Mouse (Mus musculus) E14TG2a.4 (cell line): Measurements from ENCODE around the gene Ephb3.

Experiments used
- H3K27me3 ChIP-seq: 2 replicates; pipeline ENCODE4 v1.6.1; 2014; ENCODE audit warnings: low read length, control low read depth; ENCODE audit not compliant: insufficient read depth
- H3K36me3 ChIP-seq: 2 replicates; pipeline ENCODE4 v1.6.1; 2014; ENCODE audit warnings: low read length, control low read depth; ENCODE audit not compliant: insufficient read depth
- H3K4me1 ChIP-seq: replicated peaks from 2 replicates; pipeline ENCODE4 v1.6.1; 2014; ENCODE audit warnings: low read depth, low read length, control low read depth
- H3K4me3 ChIP-seq: replicated peaks from 2 replicates; pipeline ENCODE4 v1.5.1; 2014; ENCODE audit warnings: mild to moderate bottlenecking, low read length
- H3K9me3 ChIP-seq: 2 replicates; pipeline ENCODE4 v1.6.1; 2014; ENCODE audit warnings: low read length, control low read depth
- CTCF ChIP-seq: conservative IDR thresholded peaks from 2 replicates; pipeline ENCODE4 v1.5.1; 2014; ENCODE audit warnings: low read length
- NANOG ChIP-seq: IDR thresholded peaks from 2 replicates; pipeline ENCODE4 v1.6.1; 2014; ENCODE audit warnings: borderline replicate concordance, low read length, mixed read lengths
- POU5F1 ChIP-seq: IDR thresholded peaks from 2 replicates; pipeline ENCODE4 v1.6.1; 2014; ENCODE audit warnings: low read length, borderline replicate concordance

Gene Ephb3

GRCm38 (mm10) chr16:21198006-21198405 lies 6.5 kb upstream of the Ephb3 start:
- Histone ChIP-seq H3K4me3 (no peak overlapping the region), H3K27me3 (0 out of 2 replicates have a peak, but pooled peaks cover 4% of the 10 kb centered on the region), H3K9me3 (no peaks in the 10 kb centered on the region), H3K36me3 (no peaks in the 10 kb centered on the region), H3K4me1 (peaks cover 70% of the 10 kb centered on the region)
- TF ChIP-seq NANOG (no peak), CTCF (no peak), POU5F1 (no peak)

- Histone ChIP-seq H3K4me3 (no peak overlapping the region), H3K36me3 (no peaks in the 10 kb centered on the region)
Measured at GRCm38 (mm10) chr16:21198529-21198928, 6.0 kb upstream of the Ephb3 start.

GRCm38 (mm10) chr16:21199426-21199825 lies 5.1 kb upstream of the Ephb3 start:
- H3K9me3 ChIP-seq: no peaks in the 10 kb centered on the region
- TF ChIP-seq POU5F1 (no peak), NANOG (no peak), CTCF (no peak)
- 0 out of 2 replicates have a peak, but pooled peaks cover 4% of the 10 kb centered on the region for H3K27me3 ChIP-seq
- peaks cover 79% of the 10 kb centered on the region for H3K4me1 ChIP-seq
- no peak overlapping the region for H3K4me3 ChIP-seq
- no peaks in the 10 kb centered on the region for H3K36me3 ChIP-seq

More at GRCm38 (mm10) chr16:21198529-21198928, 6.0 kb upstream of the Ephb3 start:
- peaks cover 75% of the 10 kb centered on the region for H3K4me1 ChIP-seq
- 0 out of 2 replicates have a peak, but pooled peaks cover 4% of the 10 kb centered on the region for H3K27me3 ChIP-seq
- no peak for TF ChIP-seq NANOG
- peak; percentile 56 for TF ChIP-seq CTCF
- no peak for TF ChIP-seq POU5F1
- H3K9me3 ChIP-seq: no peaks in the 10 kb centered on the region

GRCm38 (mm10) chr16:21202731-21203130 lies 1.8 kb upstream of the Ephb3 start:
- H3K4me1 ChIP-seq: peaks cover 80% of the 10 kb centered on the region
- TF ChIP-seq NANOG: no peak
- no peak for TF ChIP-seq POU5F1
- no peak for TF ChIP-seq CTCF
- peak overlapping the region; percentile 3; the same call in 1 of the 2 replicates for H3K4me3 ChIP-seq
- no peaks in the 10 kb centered on the region for H3K9me3 ChIP-seq
- peaks cover 15% of the 10 kb centered on the region for H3K36me3 ChIP-seq
- H3K27me3 ChIP-seq: peaks cover 12% of the 10 kb centered on the region; the same call in 1 of the 2 replicates

GRCm38 (mm10) chr16:21205093-21205886 lies 735 bp downstream of the Ephb3 start:
- peak overlapping the region; percentile 90 for H3K4me3 ChIP-seq
- no peaks in the 10 kb centered on the region for H3K9me3 ChIP-seq
- H3K27me3 ChIP-seq: peaks cover 9% of the 10 kb centered on the region; the same call in 1 of the 2 replicates
- peaks cover 17% of the 10 kb centered on the region for H3K36me3 ChIP-seq
- TF ChIP-seq POU5F1 (no peak), CTCF (no peak), NANOG (no peak)
- peaks cover 80% of the 10 kb centered on the region for H3K4me1 ChIP-seq

GRCm38 (mm10) chr16:21208001-21208565 lies 3.5 kb downstream of the Ephb3 start:
- Histone ChIP-seq H3K36me3 (peaks cover 26% of the 10 kb centered on the region), H3K4me3 (peak overlapping the region; percentile 37; the same call in 1 of the 2 replicates), H3K4me1 (peaks cover 84% of the 10 kb centered on the region), H3K9me3 (no peaks in the 10 kb centered on the region), H3K27me3 (peaks cover 23% of the 10 kb centered on the region)
- no peak for TF ChIP-seq POU5F1
- TF ChIP-seq NANOG: no peak
- TF ChIP-seq CTCF: no peak

- Histone ChIP-seq H3K36me3 (peaks cover 33% of the 10 kb centered on the region), H3K4me1 (peaks cover 81% of the 10 kb centered on the region), H3K4me3 (peak overlapping the region; percentile 74), H3K9me3 (no peaks in the 10 kb centered on the region), H3K27me3 (peaks cover 31% of the 10 kb centered on the region)
- TF ChIP-seq NANOG (no peak), POU5F1 (no peak), CTCF (no peak)
Measured at GRCm38 (mm10) chr16:21209290-21209689, 4.7 kb downstream of the Ephb3 start.

- Histone ChIP-seq H3K4me1 (peaks cover 90% of the 10 kb centered on the region), H3K4me3 (peak overlapping the region; percentile 74), H3K27me3 (peaks cover 40% of the 10 kb centered on the region), H3K36me3 (peaks cover 42% of the 10 kb centered on the region), H3K9me3 (no peaks in the 10 kb centered on the region)
- TF ChIP-seq POU5F1 (no peak), NANOG (no peak), CTCF (no peak)
Measured at GRCm38 (mm10) chr16:21210204-21210603, 5.6 kb downstream of the Ephb3 start.
